Mouse (Mus musculus): ENCODE data around the gene Sh3d19. TPM values are rescaled to one million over a fixed set of nuclear protein-coding genes. Genes with fewer than 3 reads are reported as not detected.
"Not testable (repeated sequence)": the region's sequence is repeated elsewhere in the genome, so short reads cannot be mapped to it uniquely, and the experiment has no call there.

Gene Sh3d19
- polyA plus RNA-seq, 1 experiment from 2014 or later, result 4.6 TPM

DNA sequence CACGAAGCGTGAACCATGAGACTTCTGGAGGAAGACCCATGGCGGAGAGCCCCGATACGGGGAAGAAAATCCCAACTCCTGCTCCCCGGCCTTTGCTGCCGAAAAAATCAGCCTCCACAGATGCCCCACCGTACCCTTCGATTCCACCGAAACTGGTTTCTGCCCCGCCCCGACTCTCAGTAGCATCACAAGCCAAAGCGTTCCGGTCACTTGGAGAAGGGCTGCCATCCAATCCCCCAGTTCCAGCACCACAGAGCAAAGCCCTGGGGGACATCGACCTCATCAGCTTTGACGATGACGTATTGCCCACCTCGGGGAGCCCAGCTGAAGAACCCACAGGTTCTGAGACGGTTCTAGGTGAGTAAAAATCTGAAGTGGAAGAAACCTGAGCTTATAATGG lies 114.1 kb downstream of the Sh3d19 start:
- no peaks in the 10 kb centered on the region for H3K4me1 ChIP-seq (ENCODE audit: control insufficient read depth, insufficient read depth, low read length)
- WGBS, result 95% methylated on average over 19 of the region's 19 CpGs
- H3K9ac ChIP-seq (ENCODE audit: low read length), result no peak overlapping the region
- H3K27me3 ChIP-seq (replicated peaks; ENCODE audit: control insufficient read depth, insufficient read depth, low read length), result no peaks in the 10 kb centered on the region
- ATAC-seq (no peak), DNase-seq (ENCODE audit: low spot score) (no peak)
- H3K36me3 ChIP-seq (ENCODE audit: control insufficient read depth, insufficient read depth, low read length), result 0 out of 2 replicates have a peak, but pooled peaks cover 2% of the 10 kb centered on the region
- H3K9me3 ChIP-seq (replicated peaks; ENCODE audit: control insufficient read depth, low read length), result no peaks in the 10 kb centered on the region
- H3K4me3 ChIP-seq (ENCODE audit: low read depth, low read length), result no peak overlapping the region
- no peak overlapping the region for H3K4me2 ChIP-seq (ENCODE audit: low read length)
- H3K27ac ChIP-seq (ENCODE audit: low read depth, low read length), result no peak overlapping the region

DNA sequence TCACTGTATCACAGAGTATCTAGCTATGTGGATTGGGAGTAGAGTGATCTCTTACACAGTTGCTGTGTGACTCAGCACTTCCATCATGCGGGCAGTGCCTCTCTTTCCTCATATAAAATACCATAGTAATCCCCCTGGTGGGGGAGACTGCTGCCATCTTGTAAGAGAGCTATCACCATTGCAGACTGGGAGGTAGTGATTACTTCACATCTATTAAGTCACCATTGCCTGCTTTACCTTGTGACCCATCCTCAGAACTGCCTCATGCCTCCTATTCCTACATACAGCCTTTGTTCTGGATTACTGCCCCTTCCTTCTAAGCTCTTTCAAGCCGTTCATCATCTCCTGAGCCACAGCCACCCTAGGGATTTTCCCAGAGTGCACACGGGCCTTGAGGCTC lies 117.0 kb downstream of the Sh3d19 start:
- Histone ChIP-seq H3K4me2 (ENCODE audit: low read length) (no peak overlapping the region), H3K27me3 (replicated peaks; ENCODE audit: control insufficient read depth, insufficient read depth, low read length) (no peaks in the 10 kb centered on the region), H3K27ac (ENCODE audit: low read depth, low read length) (no peak overlapping the region), H3K4me3 (ENCODE audit: low read depth, low read length) (no peak overlapping the region), H3K9me3 (replicated peaks; ENCODE audit: control insufficient read depth, low read length) (no peaks in the 10 kb centered on the region), H3K36me3 (ENCODE audit: control insufficient read depth, insufficient read depth, low read length) (0 out of 2 replicates have a peak, but pooled peaks cover 2% of the 10 kb centered on the region), H3K4me1 (ENCODE audit: control insufficient read depth, insufficient read depth, low read length) (no peaks in the 10 kb centered on the region; the same call in 1 of the 2 replicates), H3K9ac (ENCODE audit: low read length) (no peak overlapping the region)
- DNase-seq (ENCODE audit: low spot score), result no peak
- 74% methylated on average over 3 of the region's 3 CpGs for WGBS
- ATAC-seq, result no peak

DNA sequence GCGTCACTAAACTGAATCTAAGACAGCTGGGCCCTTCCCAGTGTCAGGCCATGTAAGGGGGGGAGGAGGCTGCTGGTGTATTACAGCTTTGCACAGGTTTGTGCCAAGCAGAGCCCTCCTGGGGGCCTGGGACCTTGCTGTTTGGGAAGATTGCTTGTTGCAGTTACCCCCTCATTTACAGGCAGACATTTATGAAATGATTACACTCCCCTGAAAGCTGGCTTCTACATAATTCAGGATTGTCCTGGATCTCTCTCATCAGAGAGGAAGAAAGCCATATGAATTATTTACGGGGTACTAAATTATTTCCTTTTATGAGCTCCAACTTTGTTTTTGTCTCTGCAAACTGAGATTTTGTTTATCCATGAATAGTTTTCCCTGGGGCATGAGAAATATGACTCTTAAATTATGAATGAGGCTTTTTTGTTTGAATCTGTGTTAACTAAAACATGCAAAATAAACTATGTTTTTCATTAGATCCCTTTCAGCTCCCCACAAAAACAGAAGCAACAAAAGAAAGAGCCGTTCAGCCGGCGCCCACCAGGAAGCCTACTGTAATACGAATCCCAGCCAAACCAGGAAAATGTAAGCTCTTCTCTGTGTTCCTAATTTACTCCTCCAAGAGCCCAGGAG lies 122.4 kb downstream of the Sh3d19 start:
- Histone ChIP-seq H3K9me3 (replicated peaks; ENCODE audit: control insufficient read depth, low read length) (no peaks in the 10 kb centered on the region), H3K9ac (ENCODE audit: low read length) (no peak overlapping the region), H3K36me3 (ENCODE audit: control insufficient read depth, insufficient read depth, low read length) (no peaks in the 10 kb centered on the region), H3K27ac (ENCODE audit: low read depth, low read length) (0 out of 2 replicates have a peak overlapping the region, but pooled peaks have one; percentile 14), H3K27me3 (replicated peaks; ENCODE audit: control insufficient read depth, insufficient read depth, low read length) (no peaks in the 10 kb centered on the region), H3K4me3 (ENCODE audit: low read depth, low read length) (no peak overlapping the region), H3K4me1 (ENCODE audit: control insufficient read depth, insufficient read depth, low read length) (peaks cover 4% of the 10 kb centered on the region), H3K4me2 (ENCODE audit: low read length) (no peak overlapping the region)
- 18% methylated on average over 6 of the region's 6 CpGs for WGBS
- DNase-seq (ENCODE audit: low spot score) (peak; percentile 53), ATAC-seq (peak; percentile 70; the same call in 1 of the 2 replicates)

DNA sequence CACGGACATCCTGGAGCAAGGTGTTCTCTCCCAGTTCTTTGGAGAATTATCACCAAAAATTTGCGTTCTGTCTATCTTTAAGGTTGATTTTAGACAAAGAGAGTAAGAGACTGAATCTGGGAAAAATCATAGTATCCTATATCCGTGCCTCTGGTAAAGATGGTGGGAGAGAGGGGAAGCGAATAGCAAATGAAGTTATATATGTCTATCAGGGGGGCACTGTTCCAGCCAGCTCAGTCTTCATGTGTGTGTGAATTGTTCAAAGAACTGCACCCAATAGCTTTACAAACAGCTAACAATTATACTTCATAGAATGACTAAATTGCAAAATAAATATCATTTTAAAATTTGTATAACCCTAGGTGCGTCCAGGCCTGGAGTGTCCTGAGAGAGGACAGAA lies 123.0 kb downstream of the Sh3d19 start:
- Histone ChIP-seq H3K9ac (ENCODE audit: low read length) (no peak overlapping the region), H3K27ac (ENCODE audit: low read depth, low read length) (no peak overlapping the region), H3K4me1 (ENCODE audit: control insufficient read depth, insufficient read depth, low read length) (peaks cover 4% of the 10 kb centered on the region), H3K36me3 (ENCODE audit: control insufficient read depth, insufficient read depth, low read length) (no peaks in the 10 kb centered on the region), H3K9me3 (replicated peaks; ENCODE audit: control insufficient read depth, low read length) (no peaks in the 10 kb centered on the region), H3K4me3 (ENCODE audit: low read depth, low read length) (no peak overlapping the region), H3K27me3 (replicated peaks; ENCODE audit: control insufficient read depth, insufficient read depth, low read length) (no peaks in the 10 kb centered on the region), H3K4me2 (ENCODE audit: low read length) (no peak overlapping the region)
- 73% methylated on average over 5 of the region's 5 CpGs for WGBS
- ATAC-seq (no peak), DNase-seq (ENCODE audit: low spot score) (no peak)

DNA sequence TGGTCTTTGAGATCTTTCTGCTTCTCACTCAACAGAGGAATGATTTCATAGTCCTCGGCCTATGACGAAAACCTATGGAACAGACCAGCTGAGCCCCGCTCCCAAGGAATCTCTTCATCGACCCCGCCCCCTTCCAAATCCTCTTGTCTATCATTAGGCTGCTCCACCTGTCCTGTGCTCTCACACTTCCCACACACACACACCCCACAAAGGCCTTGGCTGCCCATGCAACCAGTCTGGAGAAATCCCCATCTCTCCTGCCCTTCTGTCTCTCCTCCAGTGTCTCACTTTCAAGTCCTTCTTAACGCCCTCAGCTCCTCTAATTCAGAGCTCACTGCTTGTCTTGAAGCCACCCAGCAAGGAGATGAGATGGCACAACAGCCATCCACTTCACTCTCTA lies 131.0 kb downstream of the Sh3d19 start:
- no peak overlapping the region for H3K27ac ChIP-seq (ENCODE audit: low read depth, low read length)
- no peak overlapping the region for H3K4me3 ChIP-seq (ENCODE audit: low read depth, low read length)
- DNase-seq (ENCODE audit: low spot score) (no peak), ATAC-seq (no peak)
- no peaks in the 10 kb centered on the region for H3K4me1 ChIP-seq (ENCODE audit: control insufficient read depth, insufficient read depth, low read length)
- no peaks in the 10 kb centered on the region for H3K36me3 ChIP-seq (ENCODE audit: control insufficient read depth, insufficient read depth, low read length)
- H3K27me3 ChIP-seq (replicated peaks; ENCODE audit: control insufficient read depth, insufficient read depth, low read length), result no peaks in the 10 kb centered on the region
- H3K4me2 ChIP-seq (ENCODE audit: low read length), result no peak overlapping the region
- H3K9ac ChIP-seq (ENCODE audit: low read length), result no peak overlapping the region
- no peaks in the 10 kb centered on the region for H3K9me3 ChIP-seq (replicated peaks; ENCODE audit: control insufficient read depth, low read length)
- 83% methylated on average over 6 of the region's 6 CpGs for WGBS

DNA sequence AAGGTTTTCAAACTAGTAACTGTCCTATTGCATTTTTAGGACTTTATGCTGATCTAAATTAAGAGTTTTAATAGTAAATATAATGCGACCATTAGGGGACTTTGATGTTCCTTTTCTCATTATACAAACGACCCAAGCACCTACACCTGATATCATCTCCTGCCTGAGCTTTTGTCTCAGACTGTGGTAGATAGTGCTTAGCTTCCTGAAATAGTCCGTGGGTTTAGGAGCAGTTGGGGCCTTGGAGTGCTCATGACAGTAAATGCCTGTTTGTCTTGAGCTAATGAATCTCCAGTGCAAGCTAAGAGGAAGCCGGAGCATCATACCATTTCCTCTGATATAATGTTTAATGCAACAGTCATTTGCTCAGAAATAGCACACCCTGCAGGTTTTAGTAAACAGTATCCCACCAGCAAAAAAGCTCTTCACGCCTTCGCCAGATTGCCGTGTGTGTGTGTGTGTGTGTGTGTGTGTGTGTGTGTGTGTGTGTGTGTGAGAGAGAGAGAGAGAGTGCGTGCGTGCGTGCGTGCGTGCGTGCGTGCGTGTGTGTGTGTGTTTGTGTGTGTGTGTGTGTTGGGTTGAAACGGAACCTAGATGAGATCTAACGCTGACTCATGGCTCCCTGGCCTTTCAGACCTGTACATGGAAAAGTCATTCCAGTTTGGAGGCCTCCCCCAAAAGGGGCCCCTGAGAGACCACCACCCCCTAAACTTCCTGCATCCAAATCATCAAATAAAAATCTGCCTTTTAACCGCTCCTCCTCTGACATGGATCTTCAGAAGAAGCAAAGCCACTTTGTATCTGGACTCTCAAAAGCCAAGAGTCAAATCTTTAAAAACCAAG lies 132.8 kb downstream of the Sh3d19 start:
- no peak overlapping the region for H3K4me2 ChIP-seq (ENCODE audit: low read length)
- H3K4me1 ChIP-seq (ENCODE audit: control insufficient read depth, insufficient read depth, low read length), result no peaks in the 10 kb centered on the region
- no peak overlapping the region for H3K4me3 ChIP-seq (ENCODE audit: low read depth, low read length)
- no peak for DNase-seq (ENCODE audit: low spot score)
- WGBS, result 88% methylated on average over 18 of the region's 18 CpGs
- no peaks in the 10 kb centered on the region for H3K27me3 ChIP-seq (replicated peaks; ENCODE audit: control insufficient read depth, insufficient read depth, low read length)
- H3K9ac ChIP-seq (ENCODE audit: low read length), result no peak overlapping the region
- no peaks in the 10 kb centered on the region for H3K36me3 ChIP-seq (ENCODE audit: control insufficient read depth, insufficient read depth, low read length)
- no peak overlapping the region for H3K27ac ChIP-seq (ENCODE audit: low read depth, low read length)
- no peaks in the 10 kb centered on the region for H3K9me3 ChIP-seq (replicated peaks; ENCODE audit: control insufficient read depth, low read length)
- no peak for ATAC-seq

DNA sequence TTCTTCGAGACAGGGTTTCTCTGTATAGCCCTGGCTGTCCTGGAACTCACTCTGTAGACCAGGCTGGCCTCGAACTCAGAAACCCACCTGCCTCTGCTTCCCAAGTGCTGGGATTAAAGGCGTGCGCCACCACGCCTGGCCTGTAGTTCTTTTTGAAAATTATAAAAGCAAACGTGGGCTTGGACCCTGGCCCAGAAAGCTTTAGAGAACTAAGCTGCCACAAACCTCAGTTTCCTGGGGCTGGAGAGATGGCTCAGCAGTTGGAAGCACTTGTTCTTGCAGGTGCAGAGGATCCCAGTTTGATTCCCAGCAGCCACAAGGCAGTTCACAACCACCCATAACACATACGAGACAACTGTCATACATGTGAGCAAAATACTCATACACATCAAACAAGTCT lies 133.5 kb downstream of the Sh3d19 start:
- not testable (repeated sequence) for H3K36me3 ChIP-seq (ENCODE audit: control insufficient read depth, insufficient read depth, low read length); H3K4me2 ChIP-seq (ENCODE audit: low read length); H3K27ac ChIP-seq (ENCODE audit: low read depth, low read length); H3K4me1 ChIP-seq (ENCODE audit: control insufficient read depth, insufficient read depth, low read length); H3K4me3 ChIP-seq (ENCODE audit: low read depth, low read length); H3K27me3 ChIP-seq (replicated peaks; ENCODE audit: control insufficient read depth, insufficient read depth, low read length); DNase-seq (ENCODE audit: low spot score); H3K9me3 ChIP-seq (replicated peaks; ENCODE audit: control insufficient read depth, low read length); H3K9ac ChIP-seq (ENCODE audit: low read length); ATAC-seq
- 82% methylated on average over 7 of the region's 7 CpGs for WGBS

DNA sequence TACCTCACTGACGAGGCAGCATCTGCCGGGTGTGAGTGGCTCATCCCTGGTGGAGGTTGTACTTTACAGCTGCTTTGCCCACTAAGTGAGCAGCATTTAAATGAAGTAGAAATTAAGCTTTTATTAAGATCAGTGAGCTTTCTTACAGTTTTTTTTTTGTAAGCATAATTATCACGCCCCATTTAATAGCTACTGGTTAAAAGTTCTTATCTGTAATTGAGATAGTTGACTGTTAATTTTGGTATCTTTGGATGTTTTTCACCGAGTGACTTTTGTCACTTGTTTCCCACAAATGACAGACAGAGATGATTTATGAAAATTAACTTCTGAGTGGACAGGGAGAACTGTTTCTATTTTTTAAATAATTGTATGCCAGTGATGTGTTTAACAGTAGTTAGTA lies 134.0 kb downstream of the Sh3d19 start:
- Histone ChIP-seq H3K9ac (ENCODE audit: low read length) (no peak overlapping the region), H3K9me3 (replicated peaks; ENCODE audit: control insufficient read depth, low read length) (no peaks in the 10 kb centered on the region), H3K27ac (ENCODE audit: low read depth, low read length) (no peak overlapping the region), H3K4me1 (ENCODE audit: control insufficient read depth, insufficient read depth, low read length) (no peaks in the 10 kb centered on the region), H3K36me3 (ENCODE audit: control insufficient read depth, insufficient read depth, low read length) (no peaks in the 10 kb centered on the region), H3K4me3 (ENCODE audit: low read depth, low read length) (no peak overlapping the region), H3K4me2 (ENCODE audit: low read length) (no peak overlapping the region), H3K27me3 (replicated peaks; ENCODE audit: control insufficient read depth, insufficient read depth, low read length) (no peaks in the 10 kb centered on the region)
- DNase-seq (ENCODE audit: low spot score), result no peak
- ATAC-seq, result no peak
- 78% methylated on average over 4 of the region's 4 CpGs for WGBS

DNA sequence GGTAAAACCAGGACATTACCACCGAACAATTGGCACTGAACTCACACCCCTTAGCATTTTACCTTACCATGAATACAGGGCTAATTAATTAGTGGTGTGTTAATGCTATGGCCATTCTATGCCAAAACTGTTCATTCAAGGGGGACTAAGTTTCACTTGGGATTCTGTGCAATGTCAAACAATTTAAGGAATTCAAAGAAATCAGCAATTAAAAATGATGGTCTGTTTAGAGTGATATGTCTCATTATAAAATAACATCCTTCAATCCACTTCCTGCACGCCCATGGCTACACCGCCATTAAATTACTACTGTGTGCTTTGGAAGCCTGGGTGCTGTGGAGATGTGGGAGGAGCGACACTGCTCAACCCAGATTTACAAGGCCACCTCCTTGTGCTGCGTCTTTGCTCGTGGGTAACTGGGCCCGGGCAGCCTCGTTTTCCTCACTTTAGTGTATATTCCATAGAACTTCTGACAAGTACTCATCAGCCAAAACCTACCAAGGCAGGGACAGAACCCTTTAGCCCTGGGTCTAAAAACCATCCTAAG lies 135.2 kb downstream of the Sh3d19 start:
- 53% methylated on average over 8 of the region's 8 CpGs for WGBS

More for the DNA sequence above, 135.2 kb downstream of the Sh3d19 start:
- no peak overlapping the region for H3K4me2 ChIP-seq (ENCODE audit: low read length)
- no peaks in the 10 kb centered on the region for H3K4me1 ChIP-seq (ENCODE audit: control insufficient read depth, insufficient read depth, low read length)
- no peak overlapping the region for H3K9ac ChIP-seq (ENCODE audit: low read length)
- H3K36me3 ChIP-seq (ENCODE audit: control insufficient read depth, insufficient read depth, low read length), result no peaks in the 10 kb centered on the region
- no peaks in the 10 kb centered on the region for H3K27me3 ChIP-seq (replicated peaks; ENCODE audit: control insufficient read depth, insufficient read depth, low read length)
- no peaks in the 10 kb centered on the region for H3K9me3 ChIP-seq (replicated peaks; ENCODE audit: control insufficient read depth, low read length)
- no peak overlapping the region for H3K27ac ChIP-seq (ENCODE audit: low read depth, low read length)
- ATAC-seq, result peak; percentile 62
- peak; percentile 53 for DNase-seq (ENCODE audit: low spot score)
- no peak overlapping the region for H3K4me3 ChIP-seq (ENCODE audit: low read depth, low read length)

Measured in forebrain, embryonic 14.5 days (tissue).